Mouse (Mus musculus): ENCODE data around the gene Ankrd65.

DNA sequence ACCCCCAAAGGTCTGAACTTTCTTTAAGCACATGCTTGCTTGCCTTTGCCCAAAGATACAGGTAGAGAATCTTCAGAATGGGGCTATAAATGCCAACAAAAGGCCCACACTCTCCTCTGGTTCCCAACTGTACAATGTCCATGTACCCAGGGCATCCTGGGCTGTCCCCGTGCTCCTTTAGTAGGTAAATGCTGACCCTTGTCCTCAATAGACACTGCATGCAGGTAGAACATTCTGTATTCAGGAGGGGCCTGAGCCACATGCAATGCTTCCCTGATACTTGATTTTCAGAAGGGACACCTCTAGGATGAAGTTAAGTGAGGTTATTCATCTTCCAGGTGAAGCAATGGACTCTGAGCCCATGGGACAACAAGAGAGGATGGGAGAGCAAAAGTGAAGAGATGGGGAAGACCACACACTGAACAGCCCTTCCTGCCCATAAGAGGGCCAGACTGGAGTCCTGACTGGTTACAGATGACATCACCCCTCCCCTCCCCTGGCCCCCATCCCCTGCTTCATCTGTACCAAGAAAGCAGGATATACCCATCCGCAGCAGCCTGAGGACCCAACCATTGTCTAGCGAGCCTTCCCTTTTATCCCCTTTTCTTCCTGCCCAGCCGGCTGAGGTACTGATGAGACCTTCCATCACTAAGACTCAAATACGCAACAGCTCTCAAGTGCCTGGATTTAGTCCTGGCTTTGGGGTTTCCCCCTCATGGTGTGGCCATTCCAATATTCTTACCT, 16.7 kb upstream of the Ankrd65 start:
- TF ChIP-seq ZC3H11A (IDR thresholded peaks at IDR 0.05; ENCODE audit: low read depth, low read length) (no peak), CHD2 (IDR thresholded peaks at IDR 0.05; ENCODE audit: low read length) (no peak), NRF1 (IDR thresholded peaks at IDR 0.05; ENCODE audit: low read depth, low read length) (no peak), ETS1 (conservative IDR thresholded peaks at IDR 0.05; ENCODE audit: low read depth, low read length) (no peak), USF1 (IDR thresholded peaks at IDR 0.05; ENCODE audit: low read depth, low read length) (no peak), CTCF (conservative IDR thresholded peaks at IDR 0.05 in 1 of 2, IDR thresholded peaks at IDR 0.05 in 1 of 2; ENCODE audit: low read depth in 2 of 2, low read length in 2 of 2) (no peak), KAT2A (IDR thresholded peaks at IDR 0.05; ENCODE audit: insufficient replicate concordance, low read length) (no peak), TBP (conservative IDR thresholded peaks at IDR 0.05; ENCODE audit: low read depth, low read length) (no peak)
